Comparison of ENCODE assay signal across 29 mouse cellular contexts in the genomic region with DNA sequence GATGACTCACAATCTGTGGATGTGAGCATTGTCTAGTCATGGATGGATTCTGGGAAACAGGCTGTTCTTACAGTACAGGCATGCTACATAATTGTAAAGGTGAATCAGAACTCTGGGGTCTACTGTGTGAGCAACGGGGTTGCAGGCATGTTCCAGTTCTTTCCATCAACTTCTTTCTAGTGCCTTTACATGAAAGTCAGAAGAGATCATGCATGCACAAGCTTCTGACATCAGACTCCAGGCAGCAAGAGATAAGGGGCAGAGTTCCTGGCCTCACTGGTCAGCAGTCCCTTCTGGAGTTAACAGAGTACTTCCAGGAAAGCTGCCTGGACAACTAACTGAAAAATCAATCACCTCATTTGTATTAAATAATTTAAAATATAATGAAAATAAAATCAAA. TPM values are rescaled to one million over a fixed set of nuclear protein-coding genes. Genes with fewer than 3 reads are reported as not detected.
DNase-seq lines count a peak whose midpoint lies in the region; ATAC-seq and TF ChIP-seq lines count a peak whose summit lies in the region.
"Had no signal": no experiment of that assay in that cellular context is flagged by ENCODE, and none has a peak within 500 bp of the region (broad histone marks: within the 10 kb centered on the region; RNA-seq: fewer than 3 reads in every experiment).

No protein-coding gene starts in this region.

- DNase-seq in heart, adult 11 months = peak; percentile 83
- DNase-seq in heart, postnatal 25 days (ENCODE audit: low spot score) = no peak
- DNase-seq in stomach, postnatal 0 days (ENCODE audit: low spot score) = no peak
- DNase-seq in liver, embryonic 13.5 days = peak; percentile 30
- no peak for DNase-seq in cerebellum, adult 9-10 months
- no peak for DNase-seq in kidney, adult 11 months
- DNase-seq in lung, postnatal 0 days (ENCODE audit: low spot score) = no peak
- DNase-seq: adrenal gland, postnatal 10 days; cerebellum, adult 9-11 months; kidney, adult 2 months; lung, adult 2 months; midbrain, embryonic 14.5 days; right cerebral cortex, postnatal 14 days had no signal

- no peak for TF ChIP-seq CTCF in stomach, postnatal 0 days (IDR thresholded peaks at IDR 0.05; ENCODE audit: low read depth)
- TF ChIP-seq CTCF in lung, postnatal 0 days (IDR thresholded peaks at IDR 0.05) = no peak

- peak; percentile 50; the same call in 1 of the 2 replicates for ATAC-seq in stomach, embryonic 15.5 days (ENCODE audit: insufficient read depth, low FRiP score, low read depth)
- ATAC-seq in stomach, postnatal 0 days (ENCODE audit: low FRiP score, low TSS enrichment) = no peak
- peak; percentile 75 for ATAC-seq in liver, embryonic 13.5 days (ENCODE audit: low read depth)
- ATAC-seq in lung, postnatal 0 days = no peak

- no peak overlapping the region for H3K4me3 ChIP-seq in stomach, embryonic 15.5 days (replicated peaks)
- H3K4me3 ChIP-seq in stomach, postnatal 0 days (ENCODE audit: low read depth, low read length) = no peak overlapping the region
- no peak overlapping the region for H3K4me3 ChIP-seq in liver, embryonic 13.5 days (replicated peaks)
- H3K4me3 ChIP-seq in lung, postnatal 0 days (ENCODE audit: low read depth, low read length) = no peak overlapping the region
- H3K4me3 ChIP-seq: embryonic facial prominence, embryonic 15.5 days; forebrain, embryonic 12.5 days; hindbrain, embryonic 13.5 days; limb, embryonic 12.5 days had no signal

- intact Hi-C loops in heart, postnatal 25 days (cut with DNase I) = no loop called here

- no peak overlapping the region for H3K27ac ChIP-seq in stomach, embryonic 15.5 days
- no peak overlapping the region for H3K27ac ChIP-seq in stomach, postnatal 0 days (replicated peaks)
- H3K27ac ChIP-seq in liver, embryonic 13.5 days = peak overlapping the region; percentile 94
- no peak overlapping the region for H3K27ac ChIP-seq in lung, postnatal 0 days (ENCODE audit: low read length)
- H3K27ac ChIP-seq: embryonic facial prominence, embryonic 15.5 days; forebrain, embryonic 12.5 days; hindbrain, embryonic 13.5 days; kidney, postnatal 0 days; limb, embryonic 12.5 days had no signal

- no peaks in the 10 kb centered on the region for H3K4me1 ChIP-seq in stomach, embryonic 15.5 days
- no peaks in the 10 kb centered on the region for H3K4me1 ChIP-seq in stomach, postnatal 0 days (replicated peaks; ENCODE audit: control insufficient read depth, insufficient read depth)
- H3K4me1 ChIP-seq in liver, embryonic 13.5 days (replicated peaks) = peaks cover 44% of the 10 kb centered on the region
- H3K4me1 ChIP-seq in lung, postnatal 0 days (ENCODE audit: insufficient read depth, low read depth, low read length) = no peaks in the 10 kb centered on the region
- H3K4me1 ChIP-seq: forebrain, embryonic 12.5 days; limb, embryonic 12.5 days had no signal

- no peak overlapping the region for H3K4me2 ChIP-seq in stomach, embryonic 15.5 days
- no peak overlapping the region for H3K4me2 ChIP-seq in stomach, postnatal 0 days (replicated peaks; ENCODE audit: low read depth)
- H3K4me2 ChIP-seq in liver, embryonic 13.5 days = peak overlapping the region; percentile 57
- no peak overlapping the region for H3K4me2 ChIP-seq in lung, postnatal 0 days (replicated peaks; ENCODE audit: low read depth, low read length)
- H3K4me2 ChIP-seq: embryonic facial prominence, embryonic 15.5 days; forebrain, embryonic 12.5 days; hindbrain, embryonic 13.5 days; limb, embryonic 12.5 days had no signal

- 86% methylated on average over 1 of the region's 1 CpGs for WGBS in stomach, embryonic 15.5 days
- WGBS in stomach, postnatal 0 days = 81% methylated on average over 1 of the region's 1 CpGs
- 40% methylated on average over 1 of the region's 1 CpGs for WGBS in liver, embryonic 13.5 days (ENCODE audit: insufficient replicate concordance)
- 88% methylated on average over 1 of the region's 1 CpGs for WGBS in lung, postnatal 0 days

- no peak for TF ChIP-seq EP300 in stomach, postnatal 0 days (optimal IDR thresholded peaks at IDR 0.05)
- no peak for TF ChIP-seq EP300 in lung, postnatal 0 days (IDR thresholded peaks at IDR 0.05)

- H3K9me3 ChIP-seq in stomach, embryonic 15.5 days = no peaks in the 10 kb centered on the region
- H3K9me3 ChIP-seq in stomach, postnatal 0 days (ENCODE audit: control insufficient read depth, low read length) = no peaks in the 10 kb centered on the region
- H3K9me3 ChIP-seq in liver, embryonic 13.5 days (replicated peaks) = no peaks in the 10 kb centered on the region
- no peaks in the 10 kb centered on the region for H3K9me3 ChIP-seq in lung, postnatal 0 days (ENCODE audit: low read length)
- H3K9me3 ChIP-seq: embryonic facial prominence, embryonic 15.5 days; forebrain, embryonic 12.5 days; hindbrain, embryonic 13.5 days; limb, embryonic 12.5 days had no signal

- no peaks in the 10 kb centered on the region for H3K27me3 ChIP-seq in stomach, embryonic 15.5 days (replicated peaks)
- no peaks in the 10 kb centered on the region for H3K27me3 ChIP-seq in stomach, postnatal 0 days (ENCODE audit: control insufficient read depth, insufficient read depth, low read length)
- no peaks in the 10 kb centered on the region for H3K27me3 ChIP-seq in liver, embryonic 13.5 days
- H3K27me3 ChIP-seq in lung, postnatal 0 days (replicated peaks; ENCODE audit: insufficient read depth, low read length) = no peaks in the 10 kb centered on the region
- H3K27me3 ChIP-seq: embryonic facial prominence, embryonic 15.5 days; forebrain, embryonic 12.5 days; hindbrain, embryonic 13.5 days; limb, embryonic 12.5 days had no signal

- H3K9ac ChIP-seq in stomach, embryonic 15.5 days = no peak overlapping the region
- no peak overlapping the region for H3K9ac ChIP-seq in stomach, postnatal 0 days (ENCODE audit: low read length)
- peak overlapping the region; percentile 33; the same call in 1 of the 2 replicates for H3K9ac ChIP-seq in liver, embryonic 13.5 days
- H3K9ac ChIP-seq in lung, postnatal 0 days (replicated peaks; ENCODE audit: low read depth) = no peak overlapping the region
- H3K9ac ChIP-seq: embryonic facial prominence, embryonic 15.5 days; forebrain, embryonic 12.5 days; hindbrain, embryonic 13.5 days; limb, embryonic 12.5 days had no signal

- H3K36me3 ChIP-seq in stomach, embryonic 15.5 days = no peaks in the 10 kb centered on the region
- no peaks in the 10 kb centered on the region for H3K36me3 ChIP-seq in stomach, postnatal 0 days (ENCODE audit: control insufficient read depth, insufficient read depth, low read length)
- H3K36me3 ChIP-seq in liver, embryonic 13.5 days = no peaks in the 10 kb centered on the region
- H3K36me3 ChIP-seq in lung, postnatal 0 days (ENCODE audit: insufficient read depth, low read length) = no peaks in the 10 kb centered on the region
- H3K36me3 ChIP-seq: embryonic facial prominence, embryonic 15.5 days; forebrain, embryonic 12.5 days; hindbrain, embryonic 13.5 days; limb, embryonic 12.5 days had no signal

RNA-seq across cellular contexts. Expression of a gene that starts 58.6 kb away (rescaled TPM):
- total RNA-seq in heart, postnatal 25 days (2021) = not detected
- polyA plus RNA-seq in stomach, embryonic 15.5 days (2015; fragmentation: Nextera tagmentation; extraction: Ambion mirVana) = not detected in 2 replicates
- polyA plus RNA-seq in stomach, postnatal 0 days (2015; fragmentation: Nextera tagmentation; extraction: Ambion mirVana) = not detected in 2 replicates
- polyA plus RNA-seq in liver, embryonic 13.5 days (2015; fragmentation: Nextera tagmentation; extraction: Ambion mirVana) = not detected in 2 replicates
- 0.14 TPM in 2 replicates for polyA plus RNA-seq in lung, postnatal 0 days (2015; fragmentation: Nextera tagmentation; extraction: Ambion mirVana)
- total RNA-seq: adrenal gland, postnatal 10 days; common myeloid progenitor, adult 5-6 weeks; gastrocnemius, adult 8-10 months; granulocyte monocyte progenitor cell, adult 5-6 weeks; layer of hippocampus, adult 18-20 months; layer of hippocampus, postnatal 14 days; megakaryocyte, adult 5-6 weeks had no signal
- polyA plus RNA-seq: embryonic facial prominence, embryonic 15.5 days; forebrain, embryonic 12.5 days; heart, postnatal 0 days; hindbrain, embryonic 13.5 days; limb, embryonic 12.5 days; lung, adult 2 months; midbrain, embryonic 14.5 days; neural tube, embryonic 11.5 days; testis, adult 2 months; urinary bladder, adult 2 months had no signal

Comparison
In these comparisons a context has a peak if more than half of its experiments do, and no peak if none do; other contexts are left out.
1. DNase-seq: peak in heart, adult 11 months (single experiment) and liver, embryonic 13.5 days (single experiment); none in heart, postnatal 25 days (single experiment), stomach, postnatal 0 days (single experiment), cerebellum, adult 9-10 months (single experiment), kidney, adult 11 months (single experiment) and lung, postnatal 0 days (single experiment).
2. ATAC-seq: peak in stomach, embryonic 15.5 days (single experiment) and liver, embryonic 13.5 days (single experiment); none in stomach, postnatal 0 days (single experiment) and lung, postnatal 0 days (single experiment).